Comparison of ENCODE assay signal across 15 mouse cellular contexts in genomic region chr8:127076511-127076910, GRCm38 (mm10). TPM values are rescaled to one million over a fixed set of nuclear protein-coding genes. Genes with fewer than 3 reads are reported as not detected.
A peak's percentile ranks its signal among the peaks of the same experiment; 100 is the strongest.
DNase-seq lines count a peak whose midpoint lies in the region; ATAC-seq and TF ChIP-seq lines count a peak whose summit lies in the region.
"Had no signal": no experiment of that assay in that cellular context is flagged by ENCODE, and none has a peak within 500 bp of the region (broad histone marks: within the 10 kb centered on the region; RNA-seq: fewer than 3 reads in every experiment).

No protein-coding gene starts in this region.

- H3K9ac ChIP-seq in embryonic facial prominence, embryonic 15.5 days, result no peak overlapping the region
- H3K9ac ChIP-seq in kidney, postnatal 0 days (ENCODE audit: low read depth, low read length), result no peak overlapping the region
- no peak overlapping the region for H3K9ac ChIP-seq in liver, embryonic 15.5 days
- H3K9ac ChIP-seq in stomach, embryonic 16.5 days (ENCODE audit: low read length), result no peak overlapping the region; the same call in 1 of the 2 replicates
- H3K9ac ChIP-seq in midbrain, embryonic 15.5 days, result no peak overlapping the region

- no peaks in the 10 kb centered on the region for H3K27me3 ChIP-seq in embryonic facial prominence, embryonic 15.5 days
- H3K27me3 ChIP-seq in embryonic facial prominence, embryonic 10.5 days (replicated peaks; ENCODE audit: low read depth, poor library complexity, severe bottlenecking), result no peaks in the 10 kb centered on the region
- H3K27me3 ChIP-seq in kidney, postnatal 0 days (ENCODE audit: insufficient read depth, low read length), result no peaks in the 10 kb centered on the region
- no peaks in the 10 kb centered on the region for H3K27me3 ChIP-seq in liver, embryonic 15.5 days
- no peaks in the 10 kb centered on the region for H3K27me3 ChIP-seq in stomach, embryonic 16.5 days (ENCODE audit: control insufficient read depth, insufficient read depth, low read length)
- H3K27me3 ChIP-seq in midbrain, embryonic 15.5 days (replicated peaks), result no peaks in the 10 kb centered on the region

- H3K4me2 ChIP-seq in embryonic facial prominence, embryonic 15.5 days (replicated peaks), result no peak overlapping the region
- H3K4me2 ChIP-seq in kidney, postnatal 0 days (ENCODE audit: low read length), result no peak overlapping the region
- H3K4me2 ChIP-seq in liver, embryonic 15.5 days, result peak overlapping the region; percentile 6; the same call in 1 of the 2 replicates
- H3K4me2 ChIP-seq in stomach, embryonic 16.5 days (ENCODE audit: low read depth, low read length), result peak overlapping the region; percentile 34
- no peak overlapping the region for H3K4me2 ChIP-seq in midbrain, embryonic 15.5 days
- H3K4me2 ChIP-seq: midbrain, embryonic 11.5 days had no signal

- no peak overlapping the region for H3K27ac ChIP-seq in embryonic facial prominence, embryonic 15.5 days (replicated peaks)
- H3K27ac ChIP-seq in embryonic facial prominence, embryonic 10.5 days (replicated peaks), result no peak overlapping the region
- no peak overlapping the region for H3K27ac ChIP-seq in kidney, postnatal 0 days
- H3K27ac ChIP-seq in liver, embryonic 15.5 days (replicated peaks), result 0 out of 2 replicates have a peak overlapping the region, but pooled peaks have one; percentile 29
- H3K27ac ChIP-seq in stomach, embryonic 16.5 days (ENCODE audit: low read length), result peak overlapping the region; percentile 78
- H3K27ac ChIP-seq in midbrain, embryonic 15.5 days, result no peak overlapping the region

- ATAC-seq in embryonic facial prominence, embryonic 15.5 days (ENCODE audit: insufficient number of reproducible peaks, low FRiP score, low TSS enrichment, low read depth), result 0 out of 2 replicates have a peak, but pooled peaks have one; percentile 39
- ATAC-seq in kidney, postnatal 0 days (replicated peaks; ENCODE audit: low FRiP score, low read depth), result peak; percentile 89
- peak; percentile 55 for ATAC-seq in liver, embryonic 15.5 days (ENCODE audit: insufficient read depth)
- peak; percentile 86 for ATAC-seq in stomach, embryonic 16.5 days (ENCODE audit: insufficient read depth, low FRiP score)
- no peak for ATAC-seq in midbrain, embryonic 15.5 days (replicated peaks)
- ATAC-seq: forebrain, embryonic 14.5 days; inflammation-experienced regulatory T-cells, adult 6 months had no signal

- peaks cover 59% of the 10 kb centered on the region for H3K4me1 ChIP-seq in embryonic facial prominence, embryonic 15.5 days
- peaks cover 48% of the 10 kb centered on the region for H3K4me1 ChIP-seq in embryonic facial prominence, embryonic 10.5 days
- peaks cover 18% of the 10 kb centered on the region for H3K4me1 ChIP-seq in kidney, postnatal 0 days (replicated peaks; ENCODE audit: insufficient read depth, low read length)
- peaks cover 11% of the 10 kb centered on the region; the same call in 1 of the 2 replicates for H3K4me1 ChIP-seq in liver, embryonic 15.5 days (replicated peaks)
- peaks cover 51% of the 10 kb centered on the region for H3K4me1 ChIP-seq in stomach, embryonic 16.5 days (ENCODE audit: control insufficient read depth, insufficient read depth, low read length)
- peaks cover 38% of the 10 kb centered on the region for H3K4me1 ChIP-seq in midbrain, embryonic 15.5 days

- no peaks in the 10 kb centered on the region for H3K9me3 ChIP-seq in embryonic facial prominence, embryonic 15.5 days (replicated peaks)
- no peaks in the 10 kb centered on the region for H3K9me3 ChIP-seq in embryonic facial prominence, embryonic 10.5 days
- H3K9me3 ChIP-seq in kidney, postnatal 0 days (replicated peaks; ENCODE audit: low read length), result no peaks in the 10 kb centered on the region
- H3K9me3 ChIP-seq in liver, embryonic 15.5 days (replicated peaks), result no peaks in the 10 kb centered on the region
- no peaks in the 10 kb centered on the region for H3K9me3 ChIP-seq in stomach, embryonic 16.5 days (replicated peaks; ENCODE audit: control insufficient read depth, low read length)
- H3K9me3 ChIP-seq in midbrain, embryonic 15.5 days, result no peaks in the 10 kb centered on the region

- no peak overlapping the region for H3K4me3 ChIP-seq in embryonic facial prominence, embryonic 15.5 days (replicated peaks)
- no peak overlapping the region for H3K4me3 ChIP-seq in embryonic facial prominence, embryonic 10.5 days
- H3K4me3 ChIP-seq in kidney, postnatal 0 days (replicated peaks; ENCODE audit: low read depth, low read length), result no peak overlapping the region
- no peak overlapping the region for H3K4me3 ChIP-seq in liver, embryonic 15.5 days (replicated peaks)
- H3K4me3 ChIP-seq in stomach, embryonic 16.5 days (replicated peaks; ENCODE audit: low read length), result peak overlapping the region; percentile 33
- H3K4me3 ChIP-seq in midbrain, embryonic 15.5 days, result no peak overlapping the region

- 82% methylated on average over 7 of the region's 7 CpGs for WGBS in embryonic facial prominence, embryonic 15.5 days
- WGBS in embryonic facial prominence, embryonic 10.5 days, result 90% methylated on average over 7 of the region's 7 CpGs
- 58% methylated on average over 7 of the region's 7 CpGs for WGBS in kidney, postnatal 0 days
- 55% methylated on average over 7 of the region's 7 CpGs for WGBS in liver, embryonic 15.5 days (ENCODE audit: insufficient replicate concordance)
- 61% methylated on average over 7 of the region's 7 CpGs for WGBS in stomach, embryonic 16.5 days
- WGBS in midbrain, embryonic 15.5 days, result 95% methylated on average over 7 of the region's 7 CpGs

- no peak for TF ChIP-seq CTCF in kidney, postnatal 0 days (IDR thresholded peaks at IDR 0.05; ENCODE audit: low read depth)

- H3K36me3 ChIP-seq in embryonic facial prominence, embryonic 15.5 days, result no peaks in the 10 kb centered on the region
- no peaks in the 10 kb centered on the region for H3K36me3 ChIP-seq in embryonic facial prominence, embryonic 10.5 days (replicated peaks)
- no peaks in the 10 kb centered on the region for H3K36me3 ChIP-seq in kidney, postnatal 0 days (ENCODE audit: insufficient read depth, low read length)
- no peaks in the 10 kb centered on the region for H3K36me3 ChIP-seq in liver, embryonic 15.5 days (replicated peaks)
- H3K36me3 ChIP-seq in stomach, embryonic 16.5 days (ENCODE audit: control insufficient read depth, insufficient read depth, low read length), result no peaks in the 10 kb centered on the region
- no peaks in the 10 kb centered on the region for H3K36me3 ChIP-seq in midbrain, embryonic 15.5 days (replicated peaks)

- DNase-seq in embryonic facial prominence, embryonic 10.5 days (ENCODE audit: low spot score), result no peak
- DNase-seq in kidney, postnatal 0 days (ENCODE audit: low spot score), result peak; percentile 20
- DNase-seq in layer of hippocampus, adult 11-12 months (ENCODE audit: low spot score), result no peak
- no peak for DNase-seq in retina, embryonic 14.5 days (ENCODE audit: low spot score)
- DNase-seq: B cell, adult 2 months; cerebellum, adult 11-12 months; heart, postnatal 36 days; right cerebral cortex, postnatal 14 days had no signal

RNA-seq across cellular contexts. Expression of gene Pard3, which starts 12.8 kb away (rescaled TPM):
- polyA plus RNA-seq in embryonic facial prominence, embryonic 15.5 days (2015; fragmentation: Nextera tagmentation; extraction: Ambion mirVana), result 38.1 and 38.3 TPM in 2 replicates
- polyA plus RNA-seq in embryonic facial prominence, embryonic 10.5 days (2016; fragmentation: Nextera tagmentation; extraction: Ambion mirVana), result 30.8 and 33.4 TPM in 2 replicates
- polyA plus RNA-seq in kidney, postnatal 0 days (2015; fragmentation: Nextera tagmentation; extraction: Ambion mirVana), result 23.1 and 23.2 TPM in 2 replicates
- polyA plus RNA-seq in liver, embryonic 15.5 days (2015; fragmentation: Nextera tagmentation; extraction: Ambion mirVana), result 6.3 and 7.6 TPM in 2 replicates
- polyA plus RNA-seq in stomach, embryonic 16.5 days (2015; fragmentation: Nextera tagmentation; extraction: Ambion mirVana), result 21.0 and 25.8 TPM in 2 replicates
- polyA plus RNA-seq in midbrain, embryonic 15.5 days (2015; fragmentation: Nextera tagmentation; extraction: Ambion mirVana), result 20.1 and 21.6 TPM in 2 replicates
- polyA plus RNA-seq: inflammation-experienced regulatory T-cells, adult 6 months had no signal

Comparison
In these comparisons a context has a peak if more than half of its experiments do, and no peak if none do; other contexts are left out.
1. H3K27ac ChIP-seq: peak in liver, embryonic 15.5 days (single experiment) and stomach, embryonic 16.5 days (single experiment); none in embryonic facial prominence, embryonic 15.5 days (single experiment), embryonic facial prominence, embryonic 10.5 days (single experiment), kidney, postnatal 0 days (single experiment) and midbrain, embryonic 15.5 days (single experiment).
2. H3K4me2 ChIP-seq: peak in liver, embryonic 15.5 days (single experiment) and stomach, embryonic 16.5 days (single experiment); none in embryonic facial prominence, embryonic 15.5 days (single experiment), kidney, postnatal 0 days (single experiment) and midbrain, embryonic 15.5 days (single experiment).